Mouse (Mus musculus) CH12.LX (cell line): ENCODE measurements at regions not wholly inside any gene's neighbourhood (a gene's known extent, or its start where the extent isn't known, plus 50 kb on each side); places are given as distances from the start of the nearest gene placed in this dataset.

Experiments used
- DNase-seq: peaks from one replicate; pipeline ENCODE4 v3.0.0-alpha.2; 2013; ENCODE audit errors: extremely low read depth
- H3K27ac ChIP-seq: 2 replicates; pipeline ENCODE4 v1.5.1; 2012; ENCODE audit warnings: low read depth, mild to moderate bottlenecking, control low read depth, moderate library complexity; ENCODE audit not compliant: insufficient read depth
- H3K27me3 ChIP-seq: replicated peaks from 2 replicates; pipeline ENCODE3; 2012; ENCODE audit warnings: inconsistent platforms
- H3K36me3 ChIP-seq, 2 experiments: replicated peaks in 1 of 2; 2 replicates each; pipeline versions ENCODE3 to v1.6.1; 2012; ENCODE audit warnings: inconsistent platforms in 1 of 2, low read length in 1 of 2, mild to moderate bottlenecking in 1 of 2, mixed read lengths in 1 of 2, moderate library complexity in 1 of 2; ENCODE audit not compliant: control insufficient read depth in 1 of 2, insufficient read depth in 1 of 2
- H3K4me1 ChIP-seq, 2 experiments: 2 replicates each; pipeline ENCODE4 v1.6.1; 2012; ENCODE audit warnings: inconsistent platforms in 1 of 2, moderate library complexity in 1 of 2; ENCODE audit not compliant: insufficient read depth in 2 of 2, control insufficient read depth in 1 of 2
- H3K4me2 ChIP-seq: 2 replicates; pipeline ENCODE4 v1.6.1; 2012; ENCODE audit warnings: low read depth, mild to moderate bottlenecking, control low read depth; ENCODE audit not compliant: poor library complexity, insufficient read depth, severe bottlenecking
- H3K4me3 ChIP-seq, 3 experiments: fragments of 150-350 bp in 1 of 3; sonication (generic) in 1 of 3; replicated peaks in 1 of 3; 2 replicates each; pipeline versions ENCODE3 to v1.5.1; 2011 to 2012; ENCODE audit warnings: low read depth in 2 of 3, low read length in 2 of 3, mild to moderate bottlenecking in 2 of 3, moderate library complexity in 2 of 3, control low read depth in 1 of 3, improper control_type of control experiment in 1 of 3, inconsistent platforms in 1 of 3, mixed read lengths in 1 of 3; ENCODE audit not compliant: poor library complexity in 1 of 3
- H3K79me2 ChIP-seq: replicated peaks from 2 replicates; pipeline ENCODE4 v1.6.1; 2012; ENCODE audit warnings: mild to moderate bottlenecking, moderate library complexity; ENCODE audit not compliant: control insufficient read depth, poor library complexity, insufficient read depth, severe bottlenecking; ENCODE audit errors: extremely low read depth
- H3K9ac ChIP-seq: 2 replicates; pipeline ENCODE4 v1.6.1; 2012; ENCODE audit warnings: low read depth, mild to moderate bottlenecking, control low read depth, moderate library complexity; ENCODE audit not compliant: insufficient read depth
- H3K9me3 ChIP-seq: replicated peaks from 2 replicates; pipeline ENCODE3; 2012; ENCODE audit warnings: low read length, inconsistent platforms, mixed read lengths
- E2F4 ChIP-seq: IDR thresholded peaks from 2 replicates; pipeline ENCODE4 v1.6.1; 2011; ENCODE audit warnings: low read depth, low read length, improper control_type of control experiment; ENCODE audit not compliant: insufficient replicate concordance
- ELF1 ChIP-seq: IDR thresholded peaks from 2 replicates; pipeline ENCODE4 v1.6.1; 2014; ENCODE audit warnings: low read depth, mild to moderate bottlenecking, inconsistent platforms, low read length, improper control_type of control experiment
- EP300 ChIP-seq: IDR thresholded peaks from 2 replicates; pipeline ENCODE4 v1.6.1; 2011; ENCODE audit warnings: low read length, improper control_type of control experiment
- IRF4 ChIP-seq: IDR thresholded peaks from 2 replicates; pipeline ENCODE4 v1.6.1; 2014; ENCODE audit warnings: low read depth, mild to moderate bottlenecking, inconsistent platforms, low read length, improper control_type of control experiment
- JUN ChIP-seq: IDR thresholded peaks from 2 replicates; pipeline ENCODE4 v1.6.1; 2011; ENCODE audit warnings: low read depth, mild to moderate bottlenecking, low read length, improper control_type of control experiment, moderate library complexity; ENCODE audit not compliant: insufficient read depth
- JUND ChIP-seq: conservative IDR thresholded peaks from 2 replicates; pipeline ENCODE4 v1.6.1; 2011; ENCODE audit warnings: low read depth, low read length, improper control_type of control experiment
- MAFK ChIP-seq: IDR thresholded peaks from 2 replicates; pipeline ENCODE4 v1.6.1; 2011; ENCODE audit warnings: low read length, improper control_type of control experiment; ENCODE audit not compliant: insufficient replicate concordance
- MAZ ChIP-seq: IDR thresholded peaks from 2 replicates; pipeline ENCODE4 v1.6.1; 2012; ENCODE audit warnings: low read depth, mild to moderate bottlenecking, inconsistent platforms, low read length, improper control_type of control experiment, moderate library complexity
- MXI1 ChIP-seq: IDR thresholded peaks from 2 replicates; pipeline ENCODE4 v1.6.1; 2011; ENCODE audit warnings: mild to moderate bottlenecking, low read depth, low read length, improper control_type of control experiment
- PAX5 ChIP-seq: IDR thresholded peaks from 2 replicates; pipeline ENCODE4 v1.6.1; 2012; ENCODE audit warnings: low read length, inconsistent platforms, mixed read lengths
- POLR2AphosphoS2 ChIP-seq: IDR thresholded peaks from 2 replicates; pipeline ENCODE4 v1.6.1; 2011; ENCODE audit warnings: low read depth, low read length, improper control_type of control experiment
- TCF12 ChIP-seq: IDR thresholded peaks from 2 replicates; pipeline ENCODE4 v1.6.1; 2014; ENCODE audit warnings: low read depth, mild to moderate bottlenecking, inconsistent platforms, low read length, improper control_type of control experiment
- USF1 ChIP-seq: IDR thresholded peaks from 2 replicates; pipeline ENCODE4 v1.6.1; 2014; ENCODE audit warnings: low read depth, mild to moderate bottlenecking, inconsistent platforms, low read length, improper control_type of control experiment
- ZMIZ1 ChIP-seq: IDR thresholded peaks from 2 replicates; pipeline ENCODE4 v1.6.1; 2012; ENCODE audit warnings: low read depth, mild to moderate bottlenecking, inconsistent platforms, low read length, improper control_type of control experiment
- dilution Hi-C: fragments of 300-500 bp; cut with MboI; formaldehyde crosslinking; loops from 2 replicates; pipeline ENCODE4 v1.14.3; 2020; ENCODE audit warnings: low sequenced_read_pairs; ENCODE audit not compliant: extremely low pct_unique_long_range_greater_than_20kb, extremely low pct_ligation_motif_present
- in situ Hi-C: fragments of 300-500 bp; cut with MboI; formaldehyde crosslinking; loops from 3 replicates; pipeline ENCODE4 v1.14.3; 2019; ENCODE audit warnings: low sequenced_read_pairs, low pct_ligation_motif_present, low pct_unique_long_range_greater_than_20kb, mixed read lengths

DNA sequence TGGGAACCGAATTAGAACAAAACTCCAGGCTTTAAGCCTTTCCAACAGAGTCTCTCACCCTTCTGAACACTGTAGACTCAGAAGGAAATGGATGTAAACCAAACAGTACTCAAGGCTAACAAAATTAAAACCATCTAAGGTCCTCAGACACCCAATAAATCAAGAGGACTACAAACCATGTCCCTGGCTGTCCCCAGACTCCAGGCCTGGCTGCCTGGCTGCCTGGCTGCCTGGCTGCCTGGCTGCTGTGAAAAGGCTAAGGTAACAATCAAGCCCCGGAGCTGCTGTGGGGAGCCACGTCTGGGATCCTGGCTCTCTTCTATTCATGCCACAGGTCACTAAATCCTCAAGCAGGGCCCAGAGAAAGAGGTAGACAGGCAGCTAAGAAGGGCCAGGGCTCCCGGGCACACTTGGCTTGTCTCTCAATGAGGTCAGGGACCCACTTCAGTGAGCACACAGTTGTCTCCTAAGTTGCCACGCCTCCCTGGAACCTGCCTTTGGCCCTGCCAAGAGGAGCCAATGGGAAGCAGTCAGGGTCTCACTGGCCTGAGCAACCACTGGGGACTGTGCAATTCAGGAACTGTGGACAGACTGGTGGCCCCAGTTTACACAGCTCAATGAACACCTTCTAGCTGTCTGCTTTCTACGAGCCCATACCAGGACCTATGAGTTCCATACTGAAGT, 72.6 kb upstream of the Xpa start:
- H3K79me2 ChIP-seq, result no peaks in the 10 kb centered on the region
- dilution Hi-C loops, result no loop called here
- DNase-seq, result no peak
- H3K9me3 ChIP-seq, result no peaks in the 10 kb centered on the region
- in situ Hi-C loops, result no loop called here
- H3K4me2 ChIP-seq, result no peak overlapping the region
- H3K4me1 ChIP-seq, result peaks cover 0 to 5% of the 10 kb centered on the region in 2 experiments; a peak in 2 of 4 replicates
- H3K36me3 ChIP-seq, result no peaks in the 10 kb centered on the region
- no peak overlapping the region for H3K9ac ChIP-seq
- H3K4me3 ChIP-seq, result no peak overlapping the region
- peaks cover 9% of the 10 kb centered on the region for H3K27me3 ChIP-seq
- no peak overlapping the region for H3K27ac ChIP-seq
- TF ChIP-seq EP300 (no peak), JUN (no peak), ZMIZ1 (no peak), E2F4 (no peak), ELF1 (no peak), MAZ (no peak), MXI1 (no peak), POLR2AphosphoS2 (no peak), PAX5 (no peak), USF1 (no peak), JUND (no peak), TCF12 (no peak), IRF4 (no peak)

DNA sequence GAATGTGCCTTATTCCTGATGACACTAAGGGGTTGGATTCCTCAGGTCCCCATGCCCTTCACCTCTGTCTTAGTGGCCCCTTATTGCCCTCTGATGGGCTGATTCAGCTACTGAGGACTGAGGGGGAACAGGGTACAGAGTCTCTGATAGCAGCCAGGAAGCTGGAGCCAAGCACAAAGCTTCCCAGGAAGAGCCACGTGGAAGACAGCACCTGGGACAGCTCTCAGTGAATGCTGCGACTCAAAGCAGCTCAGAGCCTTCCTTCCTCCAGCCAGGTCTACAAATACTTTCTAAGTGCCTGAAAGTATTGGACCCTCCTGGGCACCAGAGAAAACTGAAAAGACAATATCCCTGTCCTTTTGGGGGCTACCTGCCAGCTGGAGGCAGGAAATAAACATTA, 72.3 kb upstream of the Foxe1 start:
- no peak overlapping the region for H3K4me2 ChIP-seq
- dilution Hi-C loops (no loop called here), in situ Hi-C loops (no loop called here)
- no peaks in the 10 kb centered on the region for H3K36me3 ChIP-seq
- no peak overlapping the region for H3K27ac ChIP-seq
- peaks cover 0 to 5% of the 10 kb centered on the region in 2 experiments; a peak in 2 of 4 replicates for H3K4me1 ChIP-seq
- H3K4me3 ChIP-seq, result no peak overlapping the region
- no peak for DNase-seq
- no peaks in the 10 kb centered on the region for H3K9me3 ChIP-seq
- H3K79me2 ChIP-seq, result no peaks in the 10 kb centered on the region
- TF ChIP-seq MAFK (no peak), JUND (no peak), MXI1 (peak; percentile 19; the same call in 1 of the 2 replicates)
- peaks cover 12% of the 10 kb centered on the region for H3K27me3 ChIP-seq
- H3K9ac ChIP-seq, result no peak overlapping the region
